Mouse (Mus musculus) forelimb bud, embryonic 11.5 days (tissue): ENCODE data around the gene Oog2.
"Not testable (repeated sequence)": the region's sequence is repeated elsewhere in the genome, so short reads cannot be mapped to it uniquely, and the experiment has no call there.

Experiments used
- DNase-seq: peaks from one replicate; pipeline ENCODE4 v3.0.0-alpha.2; 2012; ENCODE audit warnings: low read depth, low spot score

Gene Oog2

DNA sequence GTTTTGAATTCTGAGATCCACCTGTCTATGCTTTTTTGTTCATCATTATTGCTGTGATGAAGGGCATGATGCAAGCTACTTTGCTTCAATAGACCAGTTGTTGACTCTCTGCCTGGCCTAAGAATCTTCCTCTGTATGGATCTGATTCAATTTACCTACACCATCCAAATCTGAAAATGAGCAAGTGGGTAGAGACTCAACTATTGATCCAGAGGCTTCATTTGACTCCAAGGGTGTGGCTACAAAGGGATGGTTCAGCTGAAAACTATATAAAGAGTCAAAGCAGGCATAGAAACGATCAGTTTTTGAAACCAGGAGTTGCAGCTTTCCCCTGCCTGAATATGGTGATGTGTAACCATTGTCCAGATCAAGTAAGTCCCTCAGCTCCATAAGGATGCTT lies at the start of gene Oog2:
Gene Oog2 (plus strand): TSS at position 301 of the 400 bp plus-strand sequence.
- DNase-seq: no peak

DNA sequence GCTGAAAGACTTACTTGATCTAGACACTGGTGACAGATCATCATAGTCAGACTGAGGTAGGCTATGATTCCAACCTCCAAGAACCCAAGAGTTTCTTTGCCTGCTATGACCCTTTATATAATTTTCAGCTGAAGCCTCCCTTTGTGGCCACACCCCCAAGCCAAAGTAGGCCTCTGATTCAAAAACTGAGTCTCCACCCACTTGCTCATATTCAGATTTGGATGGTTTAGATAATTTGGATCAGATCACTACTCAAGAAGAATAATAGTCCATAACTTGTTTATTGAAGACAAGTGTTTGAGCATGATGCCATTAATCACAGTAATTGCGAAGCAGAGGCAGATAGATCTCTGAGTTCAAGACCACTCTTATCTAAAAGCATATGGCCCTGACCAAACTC lies 28.0 kb upstream of the Oog2 start, which contains the start of gene Oog3:
Gene Oog3 (minus strand): TSS at position 101 of the 400 bp plus-strand sequence.
- DNase-seq: no peak

DNA sequence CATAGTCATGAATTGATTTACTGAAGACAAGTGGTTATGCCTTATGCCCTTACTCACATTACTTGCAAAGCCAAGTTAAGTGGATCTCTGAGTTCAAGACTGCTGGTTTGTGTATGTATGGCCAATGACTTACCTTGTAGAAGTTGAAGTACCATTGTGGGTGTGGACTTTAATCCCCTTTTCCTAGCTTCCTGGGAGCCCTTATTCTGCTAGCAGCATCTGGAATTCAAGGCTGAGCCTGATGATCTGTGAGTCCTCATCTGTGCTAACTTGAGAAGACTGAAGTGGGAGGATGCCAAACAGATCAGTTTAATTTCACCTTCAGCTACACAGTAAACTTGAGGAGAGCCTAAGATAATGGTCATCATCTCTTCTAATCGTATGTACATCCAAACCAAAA lies 22.7 kb downstream of the Oog2 start, which contains the start of gene C87977:
Gene C87977 (minus strand): TSS at position 101 of the 400 bp plus-strand sequence.
- DNase-seq: not testable (repeated sequence)
